Mouse (Mus musculus): ENCODE measurements around the gene Serpinb2.

Serpinb2 gene

DNA sequence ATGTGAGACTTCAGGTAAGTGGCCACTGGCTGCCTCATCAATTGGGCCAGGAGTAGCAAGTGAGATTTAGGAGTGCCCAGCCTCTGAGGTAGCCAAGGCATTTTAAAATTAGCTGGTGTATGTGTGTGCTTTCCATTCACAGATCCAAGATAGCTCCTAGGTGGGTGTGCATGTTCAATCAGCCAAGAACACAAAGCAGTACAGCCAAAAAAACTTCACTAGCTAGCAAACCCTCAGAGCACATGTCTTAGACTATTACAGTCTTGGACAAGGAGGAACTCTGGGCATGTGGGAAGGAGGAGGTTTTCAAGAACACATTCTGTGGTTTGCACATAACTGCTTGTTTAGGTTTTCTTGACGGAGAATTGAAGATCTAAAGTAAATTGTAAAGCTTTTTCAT, 70.0 kb downstream of the Serpinb2 start:
- DNase-seq (ENCODE audit: low spot score in 2 of 2): no peak

DNA sequence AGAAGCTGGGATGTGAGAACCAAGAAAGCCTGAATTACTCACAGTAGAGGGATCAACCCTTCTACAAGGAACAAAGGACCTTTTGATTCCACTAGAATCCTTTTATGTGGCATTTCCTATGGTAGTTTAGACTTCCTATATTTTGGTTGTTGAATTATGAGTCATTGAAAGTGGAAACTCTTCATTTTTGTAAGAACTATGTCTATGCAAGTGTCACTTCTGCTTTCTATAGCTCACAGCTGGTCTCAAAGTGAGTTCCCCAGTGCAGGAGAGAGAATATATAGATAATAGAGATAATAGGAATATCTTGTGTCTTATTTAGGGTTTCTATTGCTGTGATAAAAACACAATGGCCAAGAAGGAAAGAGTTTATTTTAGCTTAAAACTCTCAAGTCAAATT, 71.7 kb downstream of the Serpinb2 start:
- DNase-seq (ENCODE audit: low spot score in 2 of 2): no peak

DNA sequence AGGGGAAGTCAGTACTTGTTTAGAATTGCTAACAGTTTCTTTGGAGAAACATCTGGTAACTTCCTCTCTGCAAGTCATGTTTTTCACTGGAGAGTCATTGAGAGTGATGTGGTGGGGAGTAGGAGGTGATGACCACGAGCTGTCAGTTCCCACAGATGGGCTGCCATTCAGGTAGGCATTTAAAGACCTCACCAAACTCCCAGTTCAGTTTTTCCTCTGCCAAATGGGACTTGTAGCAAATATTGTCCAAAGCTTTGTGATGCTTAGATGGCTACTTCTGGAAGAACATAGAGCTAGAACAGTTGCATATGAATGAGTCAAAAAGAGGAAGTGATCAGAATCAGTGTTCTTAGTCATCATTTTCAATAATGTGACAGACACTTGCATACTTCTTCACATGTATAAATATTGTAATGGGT, 72.7 kb downstream of the Serpinb2 start:
- no peak for DNase-seq (ENCODE audit: low spot score in 2 of 2)

DNA sequence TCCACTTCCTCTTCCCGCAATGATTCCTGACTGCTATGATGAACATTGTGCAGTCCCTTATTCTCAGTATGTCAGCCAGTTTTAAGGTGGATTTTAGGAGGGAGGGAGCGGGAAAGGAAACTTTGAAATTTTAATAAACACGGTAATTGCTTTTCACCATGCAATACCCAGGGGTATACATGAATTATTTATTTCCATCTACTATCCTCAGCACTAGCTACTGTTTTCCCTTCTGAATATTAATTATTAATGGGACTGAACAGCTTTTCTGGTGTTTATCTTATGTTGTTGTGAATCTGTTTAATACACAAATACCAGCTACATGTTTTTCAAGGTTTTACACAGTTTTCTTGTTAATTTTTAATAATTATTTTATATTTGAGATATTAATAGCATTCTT, 73.7 kb downstream of the Serpinb2 start:
- no peak for DNase-seq (ENCODE audit: low spot score in 2 of 2)

Measured in frontal cortex, postnatal 25 days (tissue).